Mouse (Mus musculus): ENCODE results near the gene Med15.

Gene Med15

DNA sequence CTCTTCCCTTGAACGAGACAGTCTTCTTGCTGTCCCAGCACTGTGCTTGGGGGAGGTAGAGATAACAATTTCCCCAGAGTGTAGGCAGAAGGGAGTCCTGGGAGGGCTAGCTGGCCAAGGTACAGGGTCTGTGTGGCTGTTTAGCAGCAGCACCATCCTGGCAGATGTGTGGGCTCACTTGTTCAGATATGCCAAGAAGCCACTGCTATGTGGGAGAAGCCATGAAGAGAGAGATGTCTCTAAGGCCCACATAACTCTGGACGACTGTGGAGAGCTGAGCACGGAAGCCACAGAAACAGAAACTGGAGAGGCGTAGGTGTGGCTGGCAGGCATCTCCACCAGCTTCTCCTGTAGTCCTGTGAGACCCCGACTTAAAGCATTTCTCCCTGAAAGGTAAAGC is 127.0 kb downstream of the Med15 start:
- DNase-seq: no peak

DNA sequence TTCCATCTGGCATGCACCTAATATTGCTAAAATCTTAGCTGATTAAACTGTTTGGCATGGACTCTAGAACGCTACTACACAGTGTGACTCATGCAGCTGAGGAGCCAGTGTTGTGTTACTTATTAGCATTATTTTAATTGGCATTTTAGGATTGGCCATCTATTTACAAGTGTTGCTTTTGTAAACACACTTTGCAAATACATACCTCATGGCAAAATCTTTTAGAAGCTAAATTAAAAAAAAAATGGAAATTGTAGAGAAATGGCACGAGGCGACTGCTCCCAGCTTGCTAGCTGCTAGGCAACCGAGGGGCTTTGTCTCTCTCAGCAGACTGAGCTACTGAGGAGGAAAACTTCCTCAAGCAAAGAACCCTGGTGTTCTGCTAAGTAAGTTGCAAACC is 127.8 kb downstream of the Med15 start:
- DNase-seq: no peak
